Mouse (Mus musculus) CH12.LX (cell line): ENCODE data around the gene Dcakd. TPM values are rescaled to one million over a fixed set of nuclear protein-coding genes. Genes with fewer than 3 reads are reported as not detected.

Source experiments
- DNase-seq: peaks from one replicate; pipeline ENCODE4 v3.0.0-alpha.2; 2013; ENCODE audit errors: extremely low read depth
- H3K27ac ChIP-seq: 2 replicates; pipeline ENCODE4 v1.5.1; 2012; ENCODE audit warnings: low read depth, mild to moderate bottlenecking, control low read depth, moderate library complexity; ENCODE audit not compliant: insufficient read depth
- H3K27me3 ChIP-seq: replicated peaks from 2 replicates; pipeline ENCODE3; 2012; ENCODE audit warnings: inconsistent platforms
- H3K36me3 ChIP-seq, 2 experiments: replicated peaks in 1 of 2; 2 replicates each; pipeline versions ENCODE3 to v1.6.1; 2012; ENCODE audit warnings: inconsistent platforms in 1 of 2, low read length in 1 of 2, mild to moderate bottlenecking in 1 of 2, mixed read lengths in 1 of 2, moderate library complexity in 1 of 2; ENCODE audit not compliant: control insufficient read depth in 1 of 2, insufficient read depth in 1 of 2
- H3K4me1 ChIP-seq, 2 experiments: 2 replicates each; pipeline ENCODE4 v1.6.1; 2012; ENCODE audit warnings: inconsistent platforms in 1 of 2, moderate library complexity in 1 of 2; ENCODE audit not compliant: insufficient read depth in 2 of 2, control insufficient read depth in 1 of 2
- H3K4me2 ChIP-seq: 2 replicates; pipeline ENCODE4 v1.6.1; 2012; ENCODE audit warnings: low read depth, mild to moderate bottlenecking, control low read depth; ENCODE audit not compliant: poor library complexity, insufficient read depth, severe bottlenecking
- H3K4me3 ChIP-seq, 3 experiments: fragments of 150-350 bp in 1 of 3; sonication (generic) in 1 of 3; replicated peaks in 1 of 3; 2 replicates each; pipeline versions ENCODE3 to v1.5.1; 2011 to 2012; ENCODE audit warnings: low read depth in 2 of 3, low read length in 2 of 3, mild to moderate bottlenecking in 2 of 3, moderate library complexity in 2 of 3, control low read depth in 1 of 3, improper control_type of control experiment in 1 of 3, inconsistent platforms in 1 of 3, mixed read lengths in 1 of 3; ENCODE audit not compliant: poor library complexity in 1 of 3
- H3K79me2 ChIP-seq: replicated peaks from 2 replicates; pipeline ENCODE4 v1.6.1; 2012; ENCODE audit warnings: mild to moderate bottlenecking, moderate library complexity; ENCODE audit not compliant: control insufficient read depth, poor library complexity, insufficient read depth, severe bottlenecking; ENCODE audit errors: extremely low read depth
- H3K9ac ChIP-seq: 2 replicates; pipeline ENCODE4 v1.6.1; 2012; ENCODE audit warnings: low read depth, mild to moderate bottlenecking, control low read depth, moderate library complexity; ENCODE audit not compliant: insufficient read depth
- H3K9me3 ChIP-seq: replicated peaks from 2 replicates; pipeline ENCODE3; 2012; ENCODE audit warnings: low read length, inconsistent platforms, mixed read lengths
- CHD1 ChIP-seq: IDR thresholded peaks from 2 replicates; pipeline ENCODE4 v1.6.1; 2012; ENCODE audit warnings: low read depth, low read length, improper control_type of control experiment, inconsistent platforms
- CTCF ChIP-seq, 2 experiments: IDR thresholded peaks in 1 of 2; conservative IDR thresholded peaks in 1 of 2; 2 replicates each; pipeline ENCODE4 v1.5.1; 2011 to 2012; ENCODE audit warnings: low read depth in 2 of 2, low read length in 2 of 2, improper control_type of control experiment in 1 of 2, inconsistent platforms in 1 of 2, mild to moderate bottlenecking in 1 of 2, moderate library complexity in 1 of 2
- ELF1 ChIP-seq: IDR thresholded peaks from 2 replicates; pipeline ENCODE4 v1.6.1; 2014; ENCODE audit warnings: low read depth, mild to moderate bottlenecking, inconsistent platforms, low read length, improper control_type of control experiment
- ETS1 ChIP-seq: conservative IDR thresholded peaks from 2 replicates; pipeline ENCODE4 v1.6.1; 2012; ENCODE audit warnings: low read depth, mild to moderate bottlenecking, inconsistent platforms, low read length, improper control_type of control experiment, moderate library complexity
- JUN ChIP-seq: IDR thresholded peaks from 2 replicates; pipeline ENCODE4 v1.6.1; 2011; ENCODE audit warnings: low read depth, mild to moderate bottlenecking, low read length, improper control_type of control experiment, moderate library complexity; ENCODE audit not compliant: insufficient read depth
- KAT2A ChIP-seq: IDR thresholded peaks from 2 replicates; pipeline ENCODE4 v1.6.1; 2012; ENCODE audit warnings: low read length, improper control_type of control experiment, inconsistent platforms; ENCODE audit not compliant: insufficient replicate concordance
- MAX ChIP-seq: IDR thresholded peaks from 2 replicates; pipeline ENCODE4 v1.6.1; 2011; ENCODE audit warnings: low read length, improper control_type of control experiment
- MXI1 ChIP-seq: IDR thresholded peaks from 2 replicates; pipeline ENCODE4 v1.6.1; 2011; ENCODE audit warnings: mild to moderate bottlenecking, low read depth, low read length, improper control_type of control experiment
- NRF1 ChIP-seq: IDR thresholded peaks from 2 replicates; pipeline ENCODE4 v1.6.1; 2014; ENCODE audit warnings: low read depth, mild to moderate bottlenecking, inconsistent platforms, low read length, improper control_type of control experiment, moderate library complexity
- PAX5 ChIP-seq: IDR thresholded peaks from 2 replicates; pipeline ENCODE4 v1.6.1; 2012; ENCODE audit warnings: low read length, inconsistent platforms, mixed read lengths
- SIN3A ChIP-seq: IDR thresholded peaks from 2 replicates; pipeline ENCODE4 v1.6.1; 2012; ENCODE audit warnings: low read length, improper control_type of control experiment, inconsistent platforms
- ZKSCAN1 ChIP-seq: IDR thresholded peaks from 2 replicates; pipeline ENCODE4 v1.6.1; 2012; ENCODE audit warnings: low read depth, inconsistent platforms, low read length, improper control_type of control experiment, borderline replicate concordance
- dilution Hi-C: fragments of 300-500 bp; cut with MboI; formaldehyde crosslinking; loops from 2 replicates; pipeline ENCODE4 v1.14.3; 2020; ENCODE audit warnings: low sequenced_read_pairs; ENCODE audit not compliant: extremely low pct_unique_long_range_greater_than_20kb, extremely low pct_ligation_motif_present
- in situ Hi-C: fragments of 300-500 bp; cut with MboI; formaldehyde crosslinking; loops from 3 replicates; pipeline ENCODE4 v1.14.3; 2019; ENCODE audit warnings: low sequenced_read_pairs, low pct_ligation_motif_present, low pct_unique_long_range_greater_than_20kb, mixed read lengths
- polyA plus RNA-seq: library from polyadenylated mRNA; unstranded; fragments of >175 nt; gene quantifications from 2 replicates; pipeline ENCODE4 v1.2.1, GENCODE M21; 2012; ENCODE audit warnings: low read depth; ENCODE audit not compliant: insufficient read length
- total RNA-seq, 2 experiments: library from RNA; depleted of rRNA; stranded (reverse); fragments of 300-350 nt in 1 of 2; fragments of >200 nt in 1 of 2; gene quantifications; 2 replicates each; pipeline ENCODE4 v1.2.3; 2012 to 2014

Dcakd gene
- total and polyA plus RNA-seq, 3 experiments, result 8.8 to 89.0 (median 24.0) TPM

GRCm38 (mm10) chr11:103026901-103027300, 1.2 kb downstream of the Dcakd start:
- dilution Hi-C loops, result no loop called here
- in situ Hi-C loops, result no loop called here

GRCm38 (mm10) chr11:103023974-103024373, 4.2 kb downstream of the Dcakd start:
- H3K27me3 ChIP-seq, result no peaks in the 10 kb centered on the region
- H3K79me2 ChIP-seq, result peaks cover 23% of the 10 kb centered on the region
- in situ Hi-C loops (no loop called here), dilution Hi-C loops (no loop called here)
- no peak overlapping the region for H3K27ac ChIP-seq
- no peak overlapping the region for H3K9ac ChIP-seq
- DNase-seq, result no peak
- no peak overlapping the region for H3K4me2 ChIP-seq
- no peaks in the 10 kb centered on the region for H3K9me3 ChIP-seq
- H3K36me3 ChIP-seq, result peaks cover 47 to 68% of the 10 kb centered on the region in 2 experiments
- peak in 1 of 2 experiments; percentile 36; a peak in 2 of 4 replicates for TF ChIP-seq CTCF (conservative IDR thresholded peaks at IDR 0.05 in 1 of 2, IDR thresholded peaks at IDR 0.05 in 1 of 2; ENCODE audit: low read depth in 2 of 2, low read length in 2 of 2)
- no peak for TF ChIP-seq KAT2A
- H3K4me3 ChIP-seq, result no peak overlapping the region
- peaks cover 2 to 15% of the 10 kb centered on the region in 2 experiments for H3K4me1 ChIP-seq

More at GRCm38 (mm10) chr11:103026901-103027300, 1.2 kb downstream of the Dcakd start:
- Histone ChIP-seq H3K79me2 (peaks cover 52% of the 10 kb centered on the region), H3K4me3 (peak overlapping the region; percentile 57 to 86 (median 80)), H3K27me3 (no peaks in the 10 kb centered on the region), H3K4me2 (peak overlapping the region; percentile 98), H3K9ac (peak overlapping the region; percentile 95), H3K9me3 (no peaks in the 10 kb centered on the region), H3K4me1 (peaks cover 2 to 43% of the 10 kb centered on the region in 2 experiments), H3K36me3 (peaks cover 34 to 55% of the 10 kb centered on the region in 2 experiments), H3K27ac (peak overlapping the region; percentile 73)
- DNase-seq, result peak; percentile 41
- TF ChIP-seq ELF1 (no peak), JUN (no peak), SIN3A (no peak), MXI1 (no peak), CHD1 (no peak), PAX5 (no peak), ETS1 (no peak), MAX (no peak), NRF1 (no peak)

- Histone ChIP-seq H3K9me3 (no peaks in the 10 kb centered on the region), H3K27me3 (no peaks in the 10 kb centered on the region), H3K4me1 (peaks cover under 1 to 9% of the 10 kb centered on the region in 2 experiments; a peak in 3 of 4 replicates), H3K36me3 (peaks cover 44 to 67% of the 10 kb centered on the region in 2 experiments)
- in situ Hi-C loops, result no loop called here
- TF ChIP-seq CTCF (conservative IDR thresholded peaks at IDR 0.05 in 1 of 2, IDR thresholded peaks at IDR 0.05 in 1 of 2; ENCODE audit: low read depth in 2 of 2, low read length in 2 of 2) (peak in 1 of 2 experiments; percentile 38; a peak in 2 of 4 replicates), ZKSCAN1 (no peak)
- TF ChIP-seq, all 38 proteins: peak for 1
- Histone ChIP-seq H3K79me2 (peaks cover 10% of the 10 kb centered on the region), H3K9ac (no peak overlapping the region), H3K27ac (no peak overlapping the region), H3K4me3 (no peak overlapping the region), H3K4me2 (no peak overlapping the region)
- no peak for DNase-seq
- dilution Hi-C loops, result no loop called here
Observed at GRCm38 (mm10) chr11:103020713-103021335, 7.3 kb downstream of the Dcakd start.
